ENCODE assay signal across 8 mouse cellular contexts in the genomic region with DNA sequence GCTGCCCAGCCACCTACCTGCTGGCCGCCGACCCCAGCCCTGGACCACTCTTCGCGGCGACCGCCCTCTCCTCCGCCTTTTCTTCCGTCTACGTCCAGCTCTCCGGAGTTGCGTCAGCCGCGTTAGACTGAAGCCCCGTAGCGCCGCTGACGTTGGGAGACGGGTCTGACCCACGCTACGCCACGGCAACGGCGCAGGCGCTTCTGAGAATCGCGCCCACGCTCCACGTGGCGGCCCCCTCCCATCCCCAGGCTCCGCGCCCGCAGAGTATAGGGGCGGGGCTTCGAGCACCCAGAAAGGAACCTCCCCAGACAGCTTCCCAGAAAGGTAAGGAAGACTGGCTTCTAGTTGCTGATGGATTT. TPM values are rescaled to one million over a fixed set of nuclear protein-coding genes. Genes with fewer than 3 reads are reported as not detected.
DNase-seq lines count a peak whose midpoint lies in the region; ATAC-seq lines count a peak whose summit lies in the region.

A gene (minus strand): TSS at position 171 of the 362 bp plus-strand sequence.

- H3K4me3 ChIP-seq in lung, embryonic 16.5 days (ENCODE audit: low read length), result peak within 1 kb of the TSS; percentile 86

- peak within 1 kb of the TSS; percentile 65 for H3K4me2 ChIP-seq in lung, embryonic 16.5 days (ENCODE audit: low read depth, low read length)

- H3K27ac ChIP-seq in lung, embryonic 16.5 days (ENCODE audit: low read length), result peak within 1 kb of the TSS; percentile 21

- DNase-seq in MEL-GATA-1-ER (ENCODE audit: extremely low read depth, low read depth), result peak; percentile 68
- peak; percentile 94 for DNase-seq in cerebellum, adult 8-10 months
- peak; percentile 97 for DNase-seq in forelimb bud, embryonic 11.5 days (ENCODE audit: low read depth, low spot score)
- peak; percentile 76 for DNase-seq in layer of hippocampus, adult 9-10 months (ENCODE audit: low spot score)
- DNase-seq in ovary, postnatal 10 days (ENCODE audit: low spot score), result peak; percentile 94
- peak; percentile 87 to 97 for DNase-seq in thymus, postnatal 10 days (ENCODE audit: low spot score in 2 of 2)

- no peaks in the 10 kb centered on the region for H3K36me3 ChIP-seq in lung, embryonic 16.5 days (ENCODE audit: control insufficient read depth, insufficient read depth, low read length)

- H3K4me1 ChIP-seq in lung, embryonic 16.5 days (replicated peaks; ENCODE audit: control insufficient read depth, insufficient read depth, low read length), result peaks cover 7% of the 10 kb centered on the region

- no peaks in the 10 kb centered on the region for H3K27me3 ChIP-seq in lung, embryonic 16.5 days (ENCODE audit: control insufficient read depth, insufficient read depth, low read depth, low read length)

- ATAC-seq in hematopoietic stem cell, adult 5-6 weeks (replicated peaks in 1 of 2; ENCODE audit: insufficient read depth in 1 of 2, low FRiP score in 2 of 2, low TSS enrichment in 1 of 2, low read depth in 1 of 2, poor library complexity in 2 of 2, severe bottlenecking in 2 of 2), result peak; percentile 78 to 90
- peak; percentile 96 for ATAC-seq in lung, embryonic 16.5 days (ENCODE audit: low read depth)

- no peaks in the 10 kb centered on the region for H3K9me3 ChIP-seq in lung, embryonic 16.5 days (ENCODE audit: control insufficient read depth, low read length)

- H3K9ac ChIP-seq in lung, embryonic 16.5 days (ENCODE audit: low read length), result peak within 1 kb of the TSS; percentile 77

- 0% methylated on average over 34 of the region's 34 CpGs for WGBS in lung, embryonic 16.5 days

RNA-seq across cellular contexts. Expression of the gene that starts here (rescaled TPM):
- total RNA-seq in hematopoietic stem cell, adult 5-6 weeks (2017), result 35.6 and 39.1 TPM in 2 replicates
- polyA plus RNA-seq in lung, embryonic 16.5 days (2015; fragmentation: Nextera tagmentation; extraction: Ambion mirVana), result 40.7 and 50.6 TPM in 2 replicates

Comparison
In these comparisons a context has a peak if more than half of its experiments do, and no peak if none do; other contexts are left out.
1. Peak in every context shown above with its lines: DNase-seq, ATAC-seq, H3K4me3 ChIP-seq and H3K27ac ChIP-seq.